Mouse (Mus musculus): Measurements from ENCODE around the gene Tmem201.

GRCm38 (mm10) chr4:149684841-149685623 is 52.8 kb downstream of the Tmem201 start:
- TF ChIP-seq GATA1 (IDR thresholded peaks at IDR 0.05; ENCODE audit: borderline replicate concordance, low read length) (no peak), FLI1 (IDR thresholded peaks at IDR 0.05; ENCODE audit: low read length) (no peak)
